Mouse (Mus musculus): ENCODE data around the gene Comp. TPM values are rescaled to one million over a fixed set of nuclear protein-coding genes. Genes with fewer than 3 reads are reported as not detected.

Gene Comp
- polyA plus RNA-seq, 1 experiment from 2014 or later: 7.3 TPM

GRCm38 (mm10) chr8:70397611-70398563, 24.5 kb downstream of the Comp start:
- Histone ChIP-seq H3K9ac (no peak overlapping the region), H3K4me1 (peaks cover 15% of the 10 kb centered on the region; the same call in 1 of the 2 replicates), H3K27me3 (no peaks in the 10 kb centered on the region), H3K9me3 (replicated peaks) (no peaks in the 10 kb centered on the region), H3K4me2 (replicated peaks) (no peak overlapping the region), H3K27ac (replicated peaks) (no peak overlapping the region), H3K36me3 (peaks cover 18% of the 10 kb centered on the region), H3K4me3 (replicated peaks) (no peak overlapping the region)
- WGBS: 84% methylated on average over 16 of the region's 16 CpGs
- no peak for ATAC-seq (ENCODE audit: insufficient number of reproducible peaks, low FRiP score, low TSS enrichment, low read depth)

DNA sequence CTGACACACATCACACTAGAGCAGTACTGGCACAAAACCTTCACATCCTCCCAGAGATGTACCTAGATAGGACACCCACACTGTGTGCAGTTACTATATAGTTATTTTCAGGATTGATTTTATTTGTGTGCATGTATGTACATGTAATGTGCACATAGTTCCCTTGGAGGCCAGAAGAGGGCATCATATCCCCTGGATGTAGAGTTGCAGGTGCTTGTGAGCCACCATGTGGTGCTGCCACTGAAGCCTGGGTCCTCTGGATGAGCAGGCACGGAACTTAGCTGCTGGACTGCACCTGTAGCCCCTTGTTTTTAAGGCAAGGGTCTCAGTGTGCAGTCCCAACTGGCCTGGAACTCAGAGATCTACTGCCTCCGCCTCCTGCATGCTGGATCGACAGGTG, 30.9 kb downstream of the Comp start:
- Histone ChIP-seq H3K9ac (no peak overlapping the region), H3K4me1 (peaks cover 42% of the 10 kb centered on the region), H3K36me3 (peaks cover 23% of the 10 kb centered on the region), H3K4me3 (replicated peaks) (no peak overlapping the region), H3K27ac (replicated peaks) (no peak overlapping the region), H3K27me3 (no peaks in the 10 kb centered on the region), H3K9me3 (replicated peaks) (no peaks in the 10 kb centered on the region), H3K4me2 (replicated peaks) (no peak overlapping the region)
- ATAC-seq (ENCODE audit: insufficient number of reproducible peaks, low FRiP score, low TSS enrichment, low read depth): no peak
- WGBS: 99% methylated on average over 3 of the region's 3 CpGs

DNA sequence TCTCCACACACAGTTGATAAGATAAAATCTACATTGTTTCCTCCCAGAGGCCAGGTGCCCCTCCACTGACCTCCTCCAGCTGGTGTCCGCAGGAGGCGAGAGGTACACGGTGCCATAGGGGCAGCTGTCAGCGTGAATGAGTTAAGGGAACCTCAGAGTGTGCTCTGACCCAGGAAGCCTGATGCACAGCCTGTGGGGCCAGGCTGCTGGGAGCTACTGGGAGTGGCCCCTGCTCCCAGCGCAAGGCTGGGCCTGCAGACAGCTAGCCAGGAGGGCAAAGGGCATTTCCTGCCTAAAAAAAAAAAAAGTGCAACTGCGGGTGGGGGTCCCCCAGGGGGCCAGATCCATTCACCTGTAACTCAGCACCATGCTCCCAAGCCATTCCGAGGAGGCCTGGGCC, 31.8 kb downstream of the Comp start:
- peaks cover 48% of the 10 kb centered on the region for H3K4me1 ChIP-seq
- no peak overlapping the region for H3K4me2 ChIP-seq (replicated peaks)
- no peak overlapping the region for H3K9ac ChIP-seq
- no peak overlapping the region for H3K27ac ChIP-seq (replicated peaks)
- ATAC-seq (ENCODE audit: insufficient number of reproducible peaks, low FRiP score, low TSS enrichment, low read depth): no peak
- H3K4me3 ChIP-seq (replicated peaks): no peak overlapping the region
- H3K27me3 ChIP-seq: no peaks in the 10 kb centered on the region
- H3K9me3 ChIP-seq (replicated peaks): no peaks in the 10 kb centered on the region
- WGBS: 38% methylated on average over 7 of the region's 7 CpGs
- peaks cover 17% of the 10 kb centered on the region for H3K36me3 ChIP-seq

- WGBS: 58% methylated on average over 11 of the region's 11 CpGs
- no peak overlapping the region; the same call in 1 of the 2 replicates for H3K9ac ChIP-seq
- peaks cover 48% of the 10 kb centered on the region for H3K4me1 ChIP-seq
These were observed 33.2 kb downstream of the Comp start for GRCm38 (mm10) chr8:70406427-70407069.

GRCm38 (mm10) chr8:70408301-70408700, 34.9 kb downstream of the Comp start:
- WGBS: 29% methylated on average over 6 of the region's 6 CpGs
- Histone ChIP-seq H3K36me3 (peaks cover 14% of the 10 kb centered on the region), H3K4me3 (replicated peaks) (no peak overlapping the region), H3K27ac (replicated peaks) (peak overlapping the region; percentile 86), H3K4me2 (replicated peaks) (0 out of 2 replicates have a peak overlapping the region, but pooled peaks have one; percentile 12), H3K9me3 (replicated peaks) (no peaks in the 10 kb centered on the region), H3K4me1 (peaks cover 48% of the 10 kb centered on the region), H3K27me3 (no peaks in the 10 kb centered on the region), H3K9ac (no peak overlapping the region)
- peak; percentile 70 for ATAC-seq (ENCODE audit: insufficient number of reproducible peaks, low FRiP score, low TSS enrichment, low read depth)

More at GRCm38 (mm10) chr8:70406427-70407069, 33.2 kb downstream of the Comp start:
- H3K27ac ChIP-seq (replicated peaks): peak overlapping the region; percentile 58; the same call in 1 of the 2 replicates
- H3K27me3 ChIP-seq: no peaks in the 10 kb centered on the region
- H3K36me3 ChIP-seq: peaks cover 14% of the 10 kb centered on the region
- no peaks in the 10 kb centered on the region for H3K9me3 ChIP-seq (replicated peaks)
- H3K4me3 ChIP-seq (replicated peaks): no peak overlapping the region
- peak; percentile 60; the same call in 1 of the 2 replicates for ATAC-seq (ENCODE audit: insufficient number of reproducible peaks, low FRiP score, low TSS enrichment, low read depth)
- no peak overlapping the region for H3K4me2 ChIP-seq (replicated peaks)

DNA sequence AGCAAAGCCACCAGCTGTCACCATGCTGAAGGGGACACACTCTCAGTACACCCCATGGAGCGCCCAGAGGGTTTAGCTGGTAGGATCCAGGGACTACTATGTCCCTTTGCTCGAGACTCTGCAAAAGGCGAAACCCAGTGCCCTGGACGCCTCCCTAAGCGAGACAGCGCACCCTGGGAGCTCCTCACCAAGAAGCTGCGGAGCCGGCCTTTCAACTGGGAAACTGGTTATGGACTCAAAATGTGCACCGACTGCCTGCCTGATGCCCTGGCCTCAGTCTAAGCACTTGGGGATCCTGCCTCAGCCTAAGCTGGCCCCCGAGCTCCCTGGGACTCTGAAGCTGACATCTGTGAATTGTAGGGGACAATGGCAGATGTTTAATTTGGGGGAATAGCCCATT, 35.7 kb downstream of the Comp start:
- H3K9me3 ChIP-seq (replicated peaks): no peaks in the 10 kb centered on the region
- H3K27me3 ChIP-seq: no peaks in the 10 kb centered on the region
- peaks cover 48% of the 10 kb centered on the region for H3K4me1 ChIP-seq
- no peak overlapping the region for H3K4me3 ChIP-seq (replicated peaks)
- H3K4me2 ChIP-seq (replicated peaks): 0 out of 2 replicates have a peak overlapping the region, but pooled peaks have one; percentile 12
- no peak for ATAC-seq (ENCODE audit: insufficient number of reproducible peaks, low FRiP score, low TSS enrichment, low read depth)
- WGBS: 71% methylated on average over 10 of the region's 10 CpGs
- H3K9ac ChIP-seq: no peak overlapping the region
- peak overlapping the region; percentile 86 for H3K27ac ChIP-seq (replicated peaks)
- peaks cover 13% of the 10 kb centered on the region for H3K36me3 ChIP-seq

- Histone ChIP-seq H3K4me2 (replicated peaks) (no peak overlapping the region), H3K27ac (replicated peaks) (peak overlapping the region; percentile 86), H3K27me3 (no peaks in the 10 kb centered on the region), H3K4me1 (peaks cover 48% of the 10 kb centered on the region), H3K36me3 (peaks cover 9% of the 10 kb centered on the region), H3K9me3 (replicated peaks) (no peaks in the 10 kb centered on the region), H3K4me3 (replicated peaks) (no peak overlapping the region), H3K9ac (no peak overlapping the region)
- 39% methylated on average over 9 of the region's 9 CpGs for WGBS
- ATAC-seq (ENCODE audit: insufficient number of reproducible peaks, low FRiP score, low TSS enrichment, low read depth): no peak
These were observed 36.1 kb downstream of the Comp start for GRCm38 (mm10) chr8:70409455-70409871.

DNA sequence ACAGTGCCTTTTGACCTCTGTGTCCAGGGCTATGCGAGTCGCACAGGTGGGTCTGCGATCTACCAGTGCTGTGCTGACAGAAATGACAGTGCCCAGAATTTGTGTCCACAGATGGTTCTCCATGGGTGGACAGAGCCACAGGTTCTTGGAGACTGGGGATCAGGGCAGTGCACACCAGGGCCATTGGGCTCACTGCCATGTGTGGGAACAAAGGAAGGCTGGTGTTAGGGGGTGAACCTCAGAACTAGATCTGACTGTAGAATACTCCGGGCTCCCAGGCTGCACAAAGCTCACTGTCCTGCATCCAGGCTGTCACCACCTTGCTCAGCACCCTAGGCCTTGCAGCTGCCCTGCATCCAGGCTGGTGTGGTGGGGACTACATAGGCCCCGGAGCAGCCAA, 36.9 kb downstream of the Comp start:
- H3K27ac ChIP-seq (replicated peaks): 0 out of 2 replicates have a peak overlapping the region, but pooled peaks have one; percentile 34
- no peak overlapping the region for H3K4me3 ChIP-seq (replicated peaks)
- H3K27me3 ChIP-seq: no peaks in the 10 kb centered on the region
- no peak overlapping the region for H3K9ac ChIP-seq
- H3K4me2 ChIP-seq (replicated peaks): no peak overlapping the region
- H3K4me1 ChIP-seq: peaks cover 45% of the 10 kb centered on the region
- H3K36me3 ChIP-seq: peaks cover 6% of the 10 kb centered on the region; the same call in 1 of the 2 replicates
- 97% methylated on average over 5 of the region's 5 CpGs for WGBS
- no peak for ATAC-seq (ENCODE audit: insufficient number of reproducible peaks, low FRiP score, low TSS enrichment, low read depth)
- no peaks in the 10 kb centered on the region for H3K9me3 ChIP-seq (replicated peaks)

DNA sequence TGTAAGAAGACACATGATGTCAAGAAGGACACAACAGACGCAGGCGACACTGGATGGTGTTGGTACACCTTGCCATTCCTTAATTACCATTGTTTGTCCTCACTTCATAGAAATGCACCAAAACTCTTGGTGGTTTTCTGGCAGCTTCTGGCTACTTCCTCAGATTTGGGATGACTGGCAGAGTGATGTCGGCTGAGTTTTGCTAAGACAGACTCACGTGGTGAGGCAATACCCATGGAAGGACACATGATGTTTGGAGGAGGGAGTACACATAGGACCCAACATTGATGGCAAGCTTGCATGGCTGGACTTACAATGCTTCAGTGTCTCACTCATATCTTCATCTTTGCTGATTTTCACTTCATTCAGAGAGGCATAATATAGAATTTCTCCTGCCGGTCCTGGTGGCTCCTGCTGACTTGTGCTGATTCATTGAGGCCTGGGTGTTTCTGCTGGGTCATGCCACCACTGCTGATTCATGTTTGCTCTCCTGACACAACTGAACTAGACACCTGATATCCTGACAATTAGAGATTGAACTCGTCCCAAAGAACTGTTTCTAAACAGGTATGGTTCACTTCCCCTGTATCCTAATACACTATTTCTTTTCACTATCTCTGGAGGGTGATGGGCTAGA, 41.1 kb downstream of the Comp start:
- ATAC-seq (ENCODE audit: insufficient number of reproducible peaks, low FRiP score, low TSS enrichment, low read depth): no peak
- WGBS: 76% methylated on average over 6 of the region's 6 CpGs
- peaks cover 42% of the 10 kb centered on the region for H3K4me1 ChIP-seq
- H3K9ac ChIP-seq: no peak overlapping the region
- H3K27ac ChIP-seq (replicated peaks): no peak overlapping the region
- no peaks in the 10 kb centered on the region for H3K9me3 ChIP-seq (replicated peaks)
- no peak overlapping the region for H3K4me3 ChIP-seq (replicated peaks)
- peaks cover 6% of the 10 kb centered on the region; the same call in 1 of the 2 replicates for H3K36me3 ChIP-seq
- no peak overlapping the region for H3K4me2 ChIP-seq (replicated peaks)
- no peaks in the 10 kb centered on the region for H3K27me3 ChIP-seq

GRCm38 (mm10) chr8:70415540-70416451, 42.4 kb downstream of the Comp start:
- H3K9ac ChIP-seq: no peak overlapping the region
- no peak overlapping the region for H3K4me2 ChIP-seq (replicated peaks)
- no peak for ATAC-seq (ENCODE audit: insufficient number of reproducible peaks, low FRiP score, low TSS enrichment, low read depth)
- no peaks in the 10 kb centered on the region for H3K27me3 ChIP-seq
- H3K4me1 ChIP-seq: peaks cover 52% of the 10 kb centered on the region
- no peak overlapping the region for H3K4me3 ChIP-seq (replicated peaks)
- WGBS: 71% methylated on average over 8 of the region's 8 CpGs
- no peaks in the 10 kb centered on the region for H3K9me3 ChIP-seq (replicated peaks)
- no peak overlapping the region for H3K27ac ChIP-seq (replicated peaks)
- peaks cover 6% of the 10 kb centered on the region; the same call in 1 of the 2 replicates for H3K36me3 ChIP-seq

Measured in embryonic facial prominence, embryonic 15.5 days (tissue).